Mouse (Mus musculus) heart, embryonic 16.5 days (tissue): Measurements from ENCODE around the gene Plagl1. TPM values are rescaled to one million over a fixed set of nuclear protein-coding genes. Genes with fewer than 3 reads are reported as not detected.

Experiments used
- polyA plus RNA-seq: library from polyadenylated mRNA; unstranded; fragments of >200 nt; fragmentation: Nextera tagmentation; extraction: Ambion mirVana; gene quantifications from 2 replicates; pipeline ENCODE4 v1.2.1, GENCODE M21; 2015

Plagl1 gene
- polyA plus RNA-seq, 1 experiment from 2014 or later, result 181 TPM

Other genes with a start within 250 kb of the Plagl1 start
- gene Utrn, start 191.1 kb upstream of the Plagl1 start, polyA plus RNA-seq, result 65.7 and 66.8 TPM in 2 replicates
- 6.2 and 7.8 TPM in 2 replicates for gene Stx11, start 96.2 kb upstream of the Plagl1 start, polyA plus RNA-seq
- gene Sf3b5, start 55.2 kb upstream of the Plagl1 start, polyA plus RNA-seq, result 25.7 and 26.8 TPM in 2 replicates
- gene Zc2hc1b, start 117.5 kb downstream of the Plagl1 start, polyA plus RNA-seq, result not detected in 2 replicates
- gene Ltv1, start 132.7 kb downstream of the Plagl1 start, polyA plus RNA-seq, result 42.4 and 47.1 TPM in 2 replicates